Mouse (Mus musculus) midbrain, embryonic 15.5 days (tissue): ENCODE results near the gene Pdzd8. TPM values are rescaled to one million over a fixed set of nuclear protein-coding genes. Genes with fewer than 3 reads are reported as not detected.

Experiments used
- ATAC-seq: fragments of 200-750 bp; cut with Nextera tagmentation; replicated peaks from 2 replicates; pipeline ENCODE4 v1.8.0; 2017; ENCODE audit warnings: moderate TSS enrichment
- H3K27ac ChIP-seq: fragments of 300-500 bp; sonication (generic); 2 replicates; pipeline ENCODE4 v1.5.1; 2015; ENCODE audit warnings: mild to moderate bottlenecking, inconsistent platforms
- H3K27me3 ChIP-seq: fragments of 300-500 bp; sonication (generic); replicated peaks from 2 replicates; pipeline ENCODE4 v1.6.1; 2015; ENCODE audit warnings: inconsistent platforms
- H3K36me3 ChIP-seq: fragments of 300-500 bp; sonication (generic); replicated peaks from 2 replicates; pipeline ENCODE4 v1.6.1; 2015; ENCODE audit warnings: inconsistent platforms
- H3K4me1 ChIP-seq: fragments of 300-500 bp; sonication (generic); 2 replicates; pipeline ENCODE4 v1.6.1; 2015; ENCODE audit warnings: inconsistent platforms
- H3K4me2 ChIP-seq: fragments of 300-500 bp; sonication (generic); 2 replicates; pipeline ENCODE4 v1.6.1; 2015; ENCODE audit warnings: inconsistent platforms, mild to moderate bottlenecking, moderate library complexity
- H3K4me3 ChIP-seq: fragments of 300-500 bp; sonication (generic); 2 replicates; pipeline ENCODE4 v1.5.1; 2015; ENCODE audit warnings: mild to moderate bottlenecking, inconsistent platforms
- H3K9ac ChIP-seq: fragments of 300-500 bp; sonication (generic); 2 replicates; pipeline ENCODE4 v1.6.1; 2015; ENCODE audit warnings: mild to moderate bottlenecking, inconsistent platforms
- H3K9me3 ChIP-seq: fragments of 300-500 bp; sonication (generic); 2 replicates; pipeline ENCODE4 v1.6.1; 2016; ENCODE audit warnings: inconsistent platforms
- WGBS: fragments of 180-500 bp; shearing (Covaris S2); methylation state at CpG from one replicate; pipeline ENCODE4 v1.1.7; 2015; ENCODE audit warnings: mixed read lengths; 5-methylcytosine and 5-hydroxymethylcytosine counted together
- polyA plus RNA-seq: library from polyadenylated mRNA; unstranded; fragments of >200 nt; fragmentation: Nextera tagmentation; extraction: Ambion mirVana; gene quantifications from 2 replicates; pipeline ENCODE4 v1.2.1, GENCODE M21; 2015

Pdzd8 gene
- polyA plus RNA-seq, 1 experiment from 2014 or later: 10.3 TPM

DNA sequence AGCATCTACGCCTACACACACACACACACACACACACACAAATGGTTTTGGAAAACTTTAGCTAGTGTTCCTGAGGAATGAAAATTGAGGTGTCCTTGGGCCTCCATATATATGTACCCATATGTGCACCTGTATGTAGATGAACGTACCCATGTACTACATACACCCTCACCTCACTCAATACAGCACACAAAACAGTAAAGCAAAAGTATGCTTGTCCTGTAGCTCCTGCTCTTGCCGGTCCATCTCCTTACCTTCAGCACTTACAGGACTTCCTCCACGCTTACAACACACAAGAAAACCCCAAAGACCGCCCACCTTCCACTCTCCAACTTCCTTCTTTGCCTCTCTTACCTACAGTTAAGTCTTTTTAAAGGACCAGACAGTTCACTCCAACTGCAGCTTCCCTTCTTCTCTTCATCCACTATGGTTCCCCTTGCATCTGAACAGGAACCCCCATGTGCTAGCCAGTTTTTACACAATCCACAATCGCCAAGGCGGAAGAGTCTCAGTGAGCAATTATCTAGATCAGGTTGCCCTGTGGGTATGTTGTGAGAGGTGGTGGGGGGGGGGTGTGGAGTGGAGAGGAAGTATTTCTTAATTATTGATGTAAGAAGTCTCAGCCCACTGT, 4.8 kb upstream of the Pdzd8 start:
- H3K4me3 ChIP-seq: no peak overlapping the region
- H3K27ac ChIP-seq: no peak overlapping the region
- no peaks in the 10 kb centered on the region for H3K27me3 ChIP-seq
- no peaks in the 10 kb centered on the region for H3K36me3 ChIP-seq
- no peak overlapping the region for H3K4me2 ChIP-seq
- ATAC-seq: no peak
- 84% methylated on average over 7 of the region's 7 CpGs for WGBS
- H3K4me1 ChIP-seq: 0 out of 2 replicates have a peak, but pooled peaks cover 3% of the 10 kb centered on the region
- H3K9me3 ChIP-seq: no peaks in the 10 kb centered on the region
- H3K9ac ChIP-seq: no peak overlapping the region

DNA sequence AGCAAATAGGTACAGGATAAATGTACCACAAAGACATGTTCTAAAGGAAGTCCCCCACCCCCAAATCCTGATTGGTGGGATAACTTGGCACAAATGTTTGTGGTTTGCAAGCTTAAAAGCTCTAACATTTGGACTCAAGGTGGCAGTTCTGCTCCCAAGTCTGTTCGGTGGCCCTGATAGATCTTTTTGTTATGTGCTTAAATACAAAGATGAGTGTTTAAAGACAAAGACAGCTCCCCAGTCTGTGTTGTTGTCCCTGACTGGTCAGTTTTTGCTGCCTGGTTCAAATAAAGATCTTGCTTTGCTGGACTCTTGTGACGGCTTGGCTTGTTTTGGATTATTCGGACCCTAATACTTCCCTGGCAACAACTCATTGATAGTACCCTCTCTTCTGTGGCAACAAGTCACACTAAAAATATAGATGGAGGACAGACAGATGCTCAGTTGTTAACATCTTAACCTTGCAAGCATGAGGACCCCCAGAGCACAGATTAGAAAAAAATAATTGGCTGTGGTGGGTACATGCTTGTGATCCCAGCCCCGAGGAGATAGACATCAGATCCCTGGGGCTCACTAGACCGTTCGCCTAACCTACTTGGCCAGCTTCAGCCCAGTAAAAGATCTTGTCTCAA, 3.9 kb upstream of the Pdzd8 start:
- H3K36me3 ChIP-seq: no peaks in the 10 kb centered on the region
- no peak overlapping the region for H3K9ac ChIP-seq
- H3K27ac ChIP-seq: no peak overlapping the region
- no peak overlapping the region for H3K4me3 ChIP-seq
- peaks cover 7% of the 10 kb centered on the region; the same call in 1 of the 2 replicates for H3K4me1 ChIP-seq
- no peak overlapping the region for H3K4me2 ChIP-seq
- no peak for ATAC-seq
- no peaks in the 10 kb centered on the region for H3K9me3 ChIP-seq
- WGBS: 91% methylated on average over 6 of the region's 6 CpGs
- H3K27me3 ChIP-seq: no peaks in the 10 kb centered on the region

DNA sequence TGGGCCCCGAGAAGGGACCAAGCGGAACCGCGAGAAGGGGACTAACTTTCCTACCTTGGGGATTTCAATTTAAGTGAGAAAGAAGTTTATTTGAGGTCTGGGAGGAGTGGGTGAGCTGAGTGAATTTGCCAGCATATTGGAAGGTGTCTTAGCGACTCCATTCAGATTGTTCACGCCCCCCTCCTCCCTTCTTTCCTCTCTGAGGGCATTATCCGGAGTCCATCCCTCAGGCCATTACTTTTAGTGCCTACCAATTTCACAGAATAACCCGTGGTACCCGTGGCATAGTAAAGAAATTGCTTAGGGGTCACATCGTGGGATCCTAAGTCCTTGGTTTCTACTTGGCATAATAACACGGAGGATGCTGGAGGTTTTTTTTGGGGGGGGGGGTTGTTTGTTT, 745 bp upstream of the Pdzd8 start:
- Histone ChIP-seq H3K4me1 (peaks cover 34% of the 10 kb centered on the region), H3K9me3 (no peaks in the 10 kb centered on the region), H3K9ac (peak overlapping the region; percentile 79), H3K4me3 (peak overlapping the region; percentile 90), H3K27ac (peak overlapping the region; percentile 95), H3K27me3 (no peaks in the 10 kb centered on the region), H3K36me3 (no peaks in the 10 kb centered on the region), H3K4me2 (peak overlapping the region; percentile 94)
- under 1% methylated on average over 11 of the region's 11 CpGs for WGBS
- ATAC-seq: no peak

DNA sequence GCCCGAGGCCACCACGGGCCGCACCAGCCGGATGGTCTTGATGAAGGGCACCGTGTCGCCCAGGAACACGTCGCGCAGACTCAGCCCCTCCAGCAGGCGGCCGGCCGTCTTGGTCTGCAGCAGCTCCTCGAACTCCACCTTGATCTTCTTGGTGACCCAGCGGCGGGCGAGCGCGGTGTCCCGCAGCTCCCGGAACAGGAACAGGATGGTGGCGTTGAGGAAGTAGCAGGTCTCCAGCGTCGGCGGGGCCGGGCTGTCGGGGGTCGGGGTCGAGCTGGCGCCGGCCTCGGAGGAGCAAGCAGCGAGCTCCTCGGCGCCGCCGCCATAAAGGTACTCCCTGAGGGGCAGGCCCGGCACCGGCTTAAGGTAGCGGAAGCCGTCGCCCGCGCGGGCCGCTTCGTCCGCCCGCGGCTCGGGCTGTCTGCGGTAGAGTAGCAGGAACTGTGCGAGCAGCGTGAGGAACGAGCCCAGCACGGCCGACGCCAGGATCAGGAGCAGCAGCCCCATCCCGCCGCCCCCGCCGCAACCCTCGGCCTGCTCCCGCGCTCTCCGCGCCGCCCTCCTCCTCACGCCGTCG, 411 bp downstream of the Pdzd8 start:
- H3K36me3 ChIP-seq: no peaks in the 10 kb centered on the region
- peak overlapping the region; percentile 94 for H3K4me2 ChIP-seq
- WGBS: under 1% methylated on average over 69 of the region's 70 CpGs
- H3K9me3 ChIP-seq: no peaks in the 10 kb centered on the region
- peaks cover 38% of the 10 kb centered on the region for H3K4me1 ChIP-seq
- peak overlapping the region; percentile 90 for H3K4me3 ChIP-seq
- no peaks in the 10 kb centered on the region for H3K27me3 ChIP-seq
- H3K9ac ChIP-seq: peak overlapping the region; percentile 79
- ATAC-seq: peak; percentile 76
- H3K27ac ChIP-seq: peak overlapping the region; percentile 95

DNA sequence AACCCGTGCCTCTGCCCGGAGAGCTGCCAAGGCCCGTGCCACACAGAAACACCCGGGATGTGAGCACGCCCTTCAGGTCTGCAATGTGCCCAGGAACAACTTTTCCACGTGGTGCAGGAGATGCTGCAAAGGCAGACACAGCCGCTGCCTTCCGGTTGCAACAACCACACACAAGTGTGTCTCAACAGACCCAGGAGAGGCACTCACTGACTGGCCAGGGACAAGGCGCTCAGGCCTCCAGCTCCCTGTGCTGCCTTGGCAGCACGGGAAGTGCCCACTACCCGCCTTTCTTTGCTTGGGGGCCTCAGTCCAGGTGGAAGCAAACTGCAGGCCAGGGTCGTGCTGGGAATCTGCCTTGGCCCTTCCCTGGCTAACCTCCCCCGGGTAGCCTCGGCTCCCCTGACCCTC, 1.3 kb downstream of the Pdzd8 start:
- H3K4me3 ChIP-seq: peak overlapping the region; percentile 90
- H3K27me3 ChIP-seq: no peaks in the 10 kb centered on the region
- H3K9ac ChIP-seq: peak overlapping the region; percentile 79
- no peak for ATAC-seq
- no peaks in the 10 kb centered on the region for H3K36me3 ChIP-seq
- no peak overlapping the region for H3K27ac ChIP-seq
- peak overlapping the region; percentile 94 for H3K4me2 ChIP-seq
- no peaks in the 10 kb centered on the region for H3K9me3 ChIP-seq
- WGBS: 2% methylated on average over 14 of the region's 14 CpGs
- H3K4me1 ChIP-seq: peaks cover 38% of the 10 kb centered on the region

DNA sequence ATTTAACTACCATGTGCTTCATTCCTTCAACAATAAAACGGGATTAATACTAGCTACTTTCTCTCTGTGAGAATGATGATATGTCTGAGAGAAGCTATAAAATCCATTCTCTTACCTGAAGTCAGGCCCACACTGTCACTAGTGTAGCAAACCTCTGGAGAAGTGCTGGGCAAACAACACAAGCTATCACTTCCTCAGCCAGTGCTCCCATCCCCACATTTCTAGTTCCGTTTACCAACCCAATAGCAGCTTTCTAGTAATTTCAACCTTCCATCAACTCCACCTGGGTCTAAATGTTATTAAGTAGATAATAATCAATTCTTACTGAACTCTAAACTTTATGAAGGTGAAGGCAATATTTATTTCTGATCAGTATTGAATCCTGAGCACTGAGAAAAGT, 2.6 kb downstream of the Pdzd8 start:
- Histone ChIP-seq H3K4me1 (peaks cover 38% of the 10 kb centered on the region), H3K4me3 (peak overlapping the region; percentile 90; the same call in 1 of the 2 replicates), H3K36me3 (no peaks in the 10 kb centered on the region), H3K27me3 (no peaks in the 10 kb centered on the region), H3K9me3 (no peaks in the 10 kb centered on the region), H3K9ac (no peak overlapping the region), H3K27ac (no peak overlapping the region), H3K4me2 (peak overlapping the region; percentile 94)
- WGBS: 30% methylated on average over 2 of the region's 2 CpGs
- ATAC-seq: no peak

DNA sequence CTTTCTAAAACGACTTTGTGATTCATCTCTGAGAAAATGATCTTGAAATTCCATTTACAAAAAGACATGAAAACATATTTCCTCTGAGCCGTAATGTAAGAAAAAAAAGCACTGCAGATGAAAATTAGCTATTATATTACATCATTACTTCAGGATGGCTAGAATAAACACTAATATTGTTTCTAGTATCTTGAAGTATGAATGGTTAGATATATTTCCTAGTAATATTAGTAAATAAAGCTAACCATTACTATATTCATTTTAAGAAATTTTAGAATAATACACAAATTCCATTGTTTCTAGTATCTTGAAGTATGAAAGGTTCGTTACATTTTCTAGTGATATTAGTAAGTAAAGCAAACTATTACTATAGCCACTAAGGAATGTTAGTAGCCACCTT, 5.7 kb downstream of the Pdzd8 start:
- H3K27ac ChIP-seq: no peak overlapping the region
- H3K27me3 ChIP-seq: no peaks in the 10 kb centered on the region
- no peak overlapping the region for H3K4me2 ChIP-seq
- 89% methylated on average over 3 of the region's 3 CpGs for WGBS
- no peak overlapping the region for H3K4me3 ChIP-seq
- peaks cover 35% of the 10 kb centered on the region for H3K4me1 ChIP-seq
- H3K36me3 ChIP-seq: no peaks in the 10 kb centered on the region
- H3K9ac ChIP-seq: no peak overlapping the region
- no peak for ATAC-seq
- H3K9me3 ChIP-seq: no peaks in the 10 kb centered on the region

DNA sequence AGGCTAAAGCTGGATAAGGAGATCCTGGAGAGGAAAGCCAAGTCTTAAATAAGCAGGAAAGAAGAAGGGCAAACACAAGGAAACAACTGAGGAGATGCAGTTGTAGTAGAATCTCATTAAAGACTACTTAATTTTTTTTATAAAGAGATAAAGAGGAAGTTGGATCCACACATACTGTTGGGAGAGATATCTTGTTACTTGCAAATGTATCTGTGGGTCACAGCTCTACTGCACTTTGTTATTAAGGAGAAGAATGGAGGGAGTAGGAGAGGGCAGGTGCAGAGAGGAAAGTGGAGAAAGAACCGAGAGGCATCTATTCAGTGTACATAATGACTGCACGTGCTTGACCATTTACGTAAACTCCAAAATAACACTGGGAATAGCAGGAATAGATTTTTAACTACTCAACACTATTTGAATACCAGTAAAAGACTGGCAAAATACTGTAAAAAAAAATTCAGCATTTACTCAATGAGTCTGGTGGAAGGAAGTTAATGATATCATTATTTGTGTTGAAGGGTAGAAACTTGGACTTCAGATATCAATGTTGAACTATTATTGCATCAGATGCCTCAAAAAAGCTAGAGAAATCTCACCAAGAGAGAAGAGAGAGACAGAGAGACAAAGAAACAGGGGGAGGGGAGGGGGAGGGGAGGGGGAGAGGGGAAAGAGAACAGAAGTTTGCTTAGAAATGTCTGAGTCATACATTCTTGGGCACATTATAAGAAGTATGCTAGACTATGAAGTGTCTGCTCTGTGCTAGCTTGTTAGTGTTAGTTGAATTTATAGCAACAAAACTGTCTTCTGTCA, 7.5 kb downstream of the Pdzd8 start:
- no peak for ATAC-seq
- Histone ChIP-seq H3K9ac (no peak overlapping the region), H3K27ac (no peak overlapping the region), H3K9me3 (no peaks in the 10 kb centered on the region), H3K4me3 (no peak overlapping the region), H3K27me3 (no peaks in the 10 kb centered on the region), H3K4me2 (no peak overlapping the region), H3K36me3 (no peaks in the 10 kb centered on the region), H3K4me1 (peaks cover 17% of the 10 kb centered on the region)
- WGBS: 90% methylated on average over 3 of the region's 3 CpGs

DNA sequence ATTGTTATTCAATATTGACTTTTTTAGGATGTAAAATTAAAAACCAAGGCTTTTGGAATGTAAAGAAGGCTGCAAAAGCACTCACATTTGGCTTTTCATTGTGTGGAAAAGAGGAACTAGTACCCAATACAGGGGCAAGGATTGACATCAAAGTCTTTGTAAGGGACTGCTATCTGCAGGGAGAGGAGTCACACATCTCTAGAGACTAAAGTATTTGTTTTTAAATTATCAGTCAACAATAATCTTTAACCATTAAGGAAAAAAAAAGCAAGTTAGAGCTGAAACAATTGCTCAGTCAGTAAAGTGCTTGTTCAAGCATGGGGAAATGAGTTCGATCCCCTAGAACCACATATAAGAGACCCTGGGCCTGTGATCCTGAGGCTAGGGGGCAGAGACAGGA, 8.9 kb downstream of the Pdzd8 start:
- H3K4me2 ChIP-seq: no peak overlapping the region
- 95% methylated on average over 1 of the region's 1 CpGs for WGBS
- H3K4me3 ChIP-seq: no peak overlapping the region
- H3K27me3 ChIP-seq: no peaks in the 10 kb centered on the region
- ATAC-seq: no peak
- no peak overlapping the region for H3K9ac ChIP-seq
- no peaks in the 10 kb centered on the region for H3K9me3 ChIP-seq
- peaks cover 7% of the 10 kb centered on the region for H3K4me1 ChIP-seq
- H3K36me3 ChIP-seq: no peaks in the 10 kb centered on the region
- H3K27ac ChIP-seq: no peak overlapping the region

DNA sequence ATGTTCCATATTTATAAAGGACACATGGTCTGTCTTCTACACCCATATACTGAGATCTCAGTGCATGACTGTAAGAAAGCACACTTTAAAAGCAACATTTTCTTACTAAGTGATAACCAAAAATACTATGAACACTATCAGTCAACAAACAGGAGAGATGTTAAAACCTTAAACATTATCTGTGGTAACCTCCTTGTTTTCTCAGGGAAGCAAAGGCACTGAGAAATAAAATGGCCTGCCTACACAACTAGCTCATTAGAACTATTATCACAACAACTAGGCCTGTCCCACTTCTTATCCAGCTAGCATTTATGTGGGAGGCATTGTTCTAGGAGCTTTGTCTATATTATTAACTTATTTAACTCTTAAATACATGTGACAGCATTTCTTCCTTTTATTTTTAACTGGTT, 14.8 kb downstream of the Pdzd8 start:
- no peaks in the 10 kb centered on the region for H3K36me3 ChIP-seq
- no peak overlapping the region for H3K9ac ChIP-seq
- H3K4me2 ChIP-seq: no peak overlapping the region
- ATAC-seq: no peak
- H3K27ac ChIP-seq: no peak overlapping the region
- H3K27me3 ChIP-seq: no peaks in the 10 kb centered on the region
- H3K4me3 ChIP-seq: no peak overlapping the region
- H3K9me3 ChIP-seq: no peaks in the 10 kb centered on the region
- H3K4me1 ChIP-seq: no peaks in the 10 kb centered on the region

DNA sequence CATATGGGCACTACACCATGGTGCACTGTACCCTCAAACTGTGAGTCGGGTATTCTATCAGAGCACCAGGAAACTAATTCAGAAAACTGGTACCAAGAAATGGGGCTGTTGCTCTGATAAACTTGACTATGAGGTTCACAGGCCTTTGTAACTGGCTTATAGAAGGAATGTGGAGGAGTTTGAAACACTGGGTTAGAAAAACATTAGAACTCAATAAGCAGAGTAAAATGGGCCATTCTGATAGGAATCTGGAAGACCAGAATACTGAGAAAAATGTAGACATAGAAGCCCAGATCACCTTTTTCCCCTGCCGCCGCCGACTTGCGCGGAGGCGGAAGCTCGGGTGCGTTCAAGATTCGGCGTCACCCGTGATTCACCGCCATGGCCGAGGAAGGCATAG, 23.6 kb downstream of the Pdzd8 start, which contains the start of gene Rps12-ps3:
TSS of gene Rps12-ps3 (plus strand) at position 301 of the 400 bp plus-strand sequence.
- Histone ChIP-seq H3K9ac (no peak within 1 kb of the TSS), H3K27me3 (no peaks in the 10 kb centered on the region), H3K4me1 (no peaks in the 10 kb centered on the region), H3K36me3 (no peaks in the 10 kb centered on the region), H3K4me3 (no peak within 1 kb of the TSS), H3K9me3 (no peaks in the 10 kb centered on the region), H3K27ac (no peak within 1 kb of the TSS), H3K4me2 (no peak within 1 kb of the TSS)
- ATAC-seq: no peak
- WGBS: 97% methylated on average over 13 of the region's 14 CpGs

DNA sequence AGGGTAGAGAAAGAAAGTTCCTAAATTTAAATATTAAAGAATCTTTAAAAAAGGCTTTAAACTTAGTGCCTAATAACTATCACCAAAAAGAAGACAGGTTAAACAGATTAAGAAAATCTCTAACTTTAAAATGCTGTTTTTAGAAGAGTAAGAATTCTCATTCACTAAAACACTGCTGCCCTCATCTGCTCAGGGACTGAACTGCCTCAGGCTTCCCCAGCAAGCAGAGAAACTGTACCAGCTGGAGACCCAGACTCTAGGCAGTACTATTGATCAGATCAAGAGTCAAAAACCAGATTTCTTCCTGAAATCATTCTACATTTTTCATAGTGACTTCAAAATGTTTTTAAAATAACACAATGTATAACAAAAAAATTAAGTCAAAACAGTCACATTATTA, 29.0 kb downstream of the Pdzd8 start:
- ATAC-seq: no peak
- Histone ChIP-seq H3K9ac (no peak overlapping the region), H3K27ac (no peak overlapping the region), H3K4me1 (no peaks in the 10 kb centered on the region), H3K36me3 (no peaks in the 10 kb centered on the region), H3K9me3 (no peaks in the 10 kb centered on the region), H3K4me2 (no peak overlapping the region), H3K27me3 (no peaks in the 10 kb centered on the region), H3K4me3 (no peak overlapping the region)
